Mouse (Mus musculus): Measurements from ENCODE around the gene Tbc1d5. TPM values are rescaled to one million over a fixed set of nuclear protein-coding genes. Genes with fewer than 3 reads are reported as not detected.

Gene Tbc1d5
- polyA plus RNA-seq, 1 experiment from 2014 or later = 10.5 TPM

- H3K27me3 ChIP-seq = no peaks in the 10 kb centered on the region
- no peak overlapping the region for H3K9ac ChIP-seq
- H3K4me3 ChIP-seq = no peak overlapping the region
- peaks cover 5% of the 10 kb centered on the region; the same call in 1 of the 2 replicates for H3K36me3 ChIP-seq
- no peaks in the 10 kb centered on the region for H3K9me3 ChIP-seq (replicated peaks)
- no peaks in the 10 kb centered on the region for H3K4me1 ChIP-seq
- H3K27ac ChIP-seq = no peak overlapping the region
- H3K4me2 ChIP-seq (replicated peaks) = no peak overlapping the region
- no peak for ATAC-seq (ENCODE audit: low FRiP score)
- WGBS = 85% methylated on average over 6 of the region's 6 CpGs
Measured at GRCm38 (mm10) chr17:50688135-50688534, 491.0 kb downstream of the Tbc1d5 start.

GRCm38 (mm10) chr17:50687670-50688069 lies 491.5 kb downstream of the Tbc1d5 start:
- H3K27ac ChIP-seq = no peak overlapping the region
- no peak overlapping the region for H3K4me2 ChIP-seq (replicated peaks)
- 71% methylated on average over 10 of the region's 10 CpGs for WGBS

DNA sequence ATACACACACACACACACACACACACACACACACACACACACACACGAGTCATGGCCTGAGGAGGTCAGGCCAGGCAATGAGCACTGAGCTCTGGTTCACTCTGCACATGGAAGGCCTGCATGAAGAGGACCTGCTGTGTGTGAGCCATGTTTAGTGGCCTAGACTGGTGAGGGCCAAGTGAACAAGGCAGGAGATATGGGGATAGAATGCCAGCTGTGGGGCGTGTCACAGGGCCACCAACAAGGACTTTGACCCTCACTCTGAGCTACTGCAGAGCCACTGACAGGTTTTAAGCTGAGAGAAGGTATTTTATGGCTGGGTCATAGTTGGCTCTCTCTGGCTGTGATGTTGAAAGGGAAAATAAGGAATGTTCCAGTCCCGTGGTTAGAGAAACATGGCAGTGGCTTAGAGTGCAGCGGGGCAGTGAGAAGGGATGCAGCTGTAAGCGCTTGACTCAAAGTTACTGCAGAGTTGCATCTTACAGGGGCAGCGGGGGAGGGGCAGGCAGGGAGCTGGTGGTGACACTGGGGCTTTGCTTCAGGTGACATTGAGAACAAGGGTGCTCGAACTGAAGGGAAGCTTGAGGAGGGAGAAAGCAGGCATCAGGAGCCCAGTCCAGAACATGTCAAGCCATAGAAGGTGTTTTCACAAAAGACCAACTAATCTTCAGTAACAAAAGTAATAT lies 494.0 kb downstream of the Tbc1d5 start:
- Histone ChIP-seq H3K27ac (no peak overlapping the region), H3K36me3 (peaks cover 5% of the 10 kb centered on the region; the same call in 1 of the 2 replicates), H3K4me1 (no peaks in the 10 kb centered on the region), H3K4me3 (no peak overlapping the region), H3K9me3 (replicated peaks) (no peaks in the 10 kb centered on the region), H3K9ac (no peak overlapping the region), H3K4me2 (replicated peaks) (no peak overlapping the region), H3K27me3 (no peaks in the 10 kb centered on the region)
- no peak for ATAC-seq (ENCODE audit: low FRiP score)
- WGBS = 66% methylated on average over 7 of the region's 7 CpGs

More at GRCm38 (mm10) chr17:50687670-50688069, 491.5 kb downstream of the Tbc1d5 start:
- no peak for ATAC-seq (ENCODE audit: low FRiP score)
- Histone ChIP-seq H3K4me1 (no peaks in the 10 kb centered on the region), H3K9me3 (replicated peaks) (no peaks in the 10 kb centered on the region), H3K9ac (no peak overlapping the region), H3K4me3 (no peak overlapping the region), H3K27me3 (no peaks in the 10 kb centered on the region), H3K36me3 (peaks cover 5% of the 10 kb centered on the region; the same call in 1 of the 2 replicates)

Data from hindbrain, embryonic 12.5 days (tissue).